Mouse (Mus musculus) thymus, adult 18-20 months (tissue): ENCODE data around the gene Maml2.
"Not testable (repeated sequence)": the region's sequence is repeated elsewhere in the genome, so short reads cannot be mapped to it uniquely, and the experiment has no call there.

Experiments
- DNase-seq, 2 experiments: peaks; one replicate each; pipeline ENCODE4 v3.0.0; 2022; ENCODE audit warnings: mixed read lengths in 2 of 2

Maml2 gene

GRCm38 (mm10) chr9:13686977-13687659 lies 389.4 kb downstream of the Maml2 start:
- peak in 1 of 2 experiments; percentile 17 for DNase-seq

GRCm38 (mm10) chr9:13688997-13689396 lies 391.2 kb downstream of the Maml2 start:
- no peak for DNase-seq

DNA sequence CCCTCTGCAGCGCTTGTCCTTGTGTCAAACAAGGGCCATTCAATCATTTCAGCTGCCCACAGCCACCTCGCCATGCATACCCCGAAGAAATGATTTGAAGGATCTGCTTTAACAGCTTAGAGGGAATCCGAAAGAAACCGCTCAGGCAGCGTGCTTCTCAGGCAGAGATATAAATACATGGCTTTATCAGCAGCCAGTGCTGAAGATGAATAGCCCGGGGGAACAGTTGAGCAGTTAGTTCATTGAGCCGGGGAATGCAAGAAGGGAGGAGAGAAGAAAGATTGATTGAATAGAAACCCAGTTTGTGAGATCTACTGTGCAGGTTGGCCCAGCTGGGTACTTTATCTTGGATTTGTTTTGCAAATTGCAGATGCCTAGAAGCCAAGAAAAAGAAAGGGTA lies 392.6 kb downstream of the Maml2 start:
- no peak for DNase-seq

GRCm38 (mm10) chr9:13693693-13694284 lies 396.0 kb downstream of the Maml2 start:
- no peak for DNase-seq

- DNase-seq = no peak
These were observed 396.5 kb downstream of the Maml2 start for GRCm38 (mm10) chr9:13694293-13694692.

- DNase-seq = no peak
These were observed 399.5 kb downstream of the Maml2 start for GRCm38 (mm10) chr9:13697041-13697811.

GRCm38 (mm10) chr9:13697869-13698268 lies 400.1 kb downstream of the Maml2 start:
- no peak for DNase-seq

DNA sequence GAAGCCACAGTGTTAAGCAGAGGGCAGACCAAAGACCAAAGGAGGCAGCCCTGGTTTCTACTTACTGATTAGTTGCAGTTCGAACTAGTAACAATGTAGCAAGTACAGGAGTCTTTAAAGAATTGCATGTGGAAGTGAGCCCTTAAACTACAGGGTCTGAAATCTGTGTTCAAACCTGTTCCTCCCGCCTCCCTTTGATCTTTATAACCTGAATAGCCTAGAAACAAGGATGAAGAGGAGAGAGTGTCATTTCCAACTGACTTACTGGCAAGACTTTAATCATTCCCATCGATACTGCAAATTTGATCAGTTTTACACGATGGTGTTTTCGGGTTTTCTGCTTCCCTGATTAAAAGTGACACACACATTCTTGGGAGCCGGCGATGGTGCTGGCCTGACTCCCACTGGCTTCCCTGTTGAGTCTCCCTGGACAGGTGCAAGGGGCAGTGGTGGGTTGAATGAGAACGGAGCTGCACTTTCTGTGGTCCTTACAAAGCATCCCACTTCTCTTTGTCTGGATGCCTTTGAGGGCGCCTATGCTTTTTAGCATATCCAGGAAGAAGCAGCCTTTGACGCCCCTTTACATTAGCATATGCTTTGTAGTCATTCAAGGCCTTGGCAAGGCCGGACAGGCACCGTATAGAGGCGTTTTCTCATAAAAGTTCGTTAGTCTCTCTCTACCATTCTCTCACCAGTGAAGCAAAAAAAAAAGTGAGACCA lies 401.5 kb downstream of the Maml2 start:
- DNase-seq = no peak

GRCm38 (mm10) chr9:13699781-13700116 lies 402.0 kb downstream of the Maml2 start:
- DNase-seq = no peak

- no peak for DNase-seq
These were observed 404.0 kb downstream of the Maml2 start for GRCm38 (mm10) chr9:13701773-13702172.

DNA sequence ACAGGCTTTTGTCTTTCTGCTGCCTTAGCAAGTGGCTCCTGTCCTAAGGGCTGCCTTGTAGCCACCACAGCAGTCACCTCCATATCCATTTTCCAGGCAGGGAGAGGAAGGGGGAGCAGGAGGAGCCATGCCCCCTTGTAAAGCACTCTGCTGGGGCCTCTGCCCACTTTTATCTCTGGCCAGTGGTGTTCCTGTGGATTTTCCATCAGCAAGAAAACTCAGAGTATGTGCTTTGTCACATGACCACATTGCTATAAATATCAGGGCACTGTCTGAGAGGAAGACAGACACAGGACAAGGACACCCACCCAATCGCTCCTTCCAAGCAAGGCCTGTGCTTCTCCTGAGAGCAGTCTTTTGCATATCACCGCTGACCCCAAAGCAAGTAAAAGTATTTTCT lies 405.3 kb downstream of the Maml2 start:
- no peak for DNase-seq

GRCm38 (mm10) chr9:13704917-13705316 lies 407.2 kb downstream of the Maml2 start:
- DNase-seq = no peak

GRCm38 (mm10) chr9:13707066-13707555 lies 409.4 kb downstream of the Maml2 start:
- DNase-seq = no peak

DNA sequence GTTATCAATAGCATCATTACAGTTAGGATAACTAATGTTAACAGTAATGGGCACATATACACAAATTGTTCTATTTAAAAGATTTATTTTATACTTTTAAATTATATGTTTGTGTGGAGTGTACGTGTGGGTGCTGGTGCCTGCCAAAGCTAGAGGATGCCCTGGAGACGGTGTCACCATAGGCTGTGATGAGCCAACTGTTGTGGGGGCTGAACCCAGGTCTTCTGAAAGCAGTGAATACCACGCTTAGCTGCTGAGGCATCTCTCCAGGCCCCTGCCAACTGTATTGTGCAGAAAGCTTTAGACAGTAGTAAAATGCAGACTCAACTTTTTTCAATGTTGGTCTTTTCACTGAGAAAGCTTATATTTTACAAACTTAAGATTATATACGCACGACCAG lies 411.7 kb downstream of the Maml2 start:
- no peak for DNase-seq

GRCm38 (mm10) chr9:13715891-13716290 lies 418.1 kb downstream of the Maml2 start:
- not testable (repeated sequence) for DNase-seq

GRCm38 (mm10) chr9:13716316-13717099 lies 418.8 kb downstream of the Maml2 start:
- peak; percentile 12 to 36 for DNase-seq

- DNase-seq = no peak
These were observed 450.6 kb downstream of the Maml2 start, which contains the start of gene Mtmr2 for GRCm38 (mm10) chr9:13748404-13748797. Gene Mtmr2, plus strand, starts transcription at chr9:13748410.

GRCm38 (mm10) chr9:13748798-13749674 lies 451.3 kb downstream of the Maml2 start:
- peak; percentile 90 to 93 for DNase-seq

DNA sequence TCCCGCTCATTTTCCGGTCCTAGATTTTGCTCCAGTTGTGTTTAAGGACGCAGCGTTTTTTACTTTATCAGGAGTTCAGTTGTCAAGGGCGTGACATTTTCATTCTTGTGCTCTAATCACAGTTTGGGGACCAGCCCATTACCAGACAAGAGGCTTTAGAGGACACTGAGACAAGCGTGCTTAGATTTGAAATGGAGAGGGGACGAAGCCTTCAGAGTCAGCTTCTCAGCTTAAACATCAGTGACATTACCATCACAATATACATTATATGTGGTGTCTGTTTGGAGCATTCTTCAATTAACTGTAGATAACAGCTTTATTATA lies 451.9 kb downstream of the Maml2 start:
- no peak for DNase-seq

GRCm38 (mm10) chr9:13752543-13752942 lies 454.8 kb downstream of the Maml2 start:
- DNase-seq = no peak
